Mouse (Mus musculus) hindbrain, embryonic 11.5 days (tissue): ENCODE results near the gene Lrguk. TPM values are rescaled to one million over a fixed set of nuclear protein-coding genes. Genes with fewer than 3 reads are reported as not detected.

Experiments
- ATAC-seq: fragments of 200-750 bp; cut with Nextera tagmentation; 2 replicates; pipeline ENCODE4 v1.8.0; 2017; ENCODE audit warnings: mild to moderate bottlenecking, moderate TSS enrichment, moderate library complexity; ENCODE audit not compliant: low FRiP score
- DNase-seq: peaks from one replicate; pipeline ENCODE4 v3.0.0-alpha.2; 2015; ENCODE audit warnings: low spot score
- H3K27ac ChIP-seq: fragments of 300-500 bp; sonication (generic); 2 replicates; pipeline ENCODE4 v1.5.1; 2014; ENCODE audit warnings: mild to moderate bottlenecking, low read depth, low read length
- H3K27me3 ChIP-seq: fragments of 300-500 bp; sonication (generic); 2 replicates; pipeline ENCODE4 v1.6.1; 2014; ENCODE audit warnings: mild to moderate bottlenecking, low read length, moderate library complexity, mixed read lengths; ENCODE audit not compliant: control insufficient read depth, insufficient read depth
- H3K36me3 ChIP-seq: fragments of 300-500 bp; sonication (generic); 2 replicates; pipeline ENCODE4 v1.6.1; 2014; ENCODE audit warnings: mild to moderate bottlenecking, low read length, moderate library complexity, mixed read lengths; ENCODE audit not compliant: control insufficient read depth, insufficient read depth
- H3K4me1 ChIP-seq: fragments of 300-500 bp; sonication (generic); replicated peaks from 2 replicates; pipeline ENCODE4 v1.6.1; 2014; ENCODE audit warnings: low read length, mixed read lengths; ENCODE audit not compliant: control insufficient read depth, insufficient read depth
- H3K4me2 ChIP-seq: fragments of 300-500 bp; sonication (generic); replicated peaks from 2 replicates; pipeline ENCODE4 v1.6.1; 2014; ENCODE audit warnings: mild to moderate bottlenecking, low read depth, low read length
- H3K4me3 ChIP-seq: fragments of 300-500 bp; sonication (generic); 2 replicates; pipeline ENCODE4 v1.5.1; 2014; ENCODE audit warnings: low read depth, low read length
- H3K9ac ChIP-seq: fragments of 300-500 bp; sonication (generic); 2 replicates; pipeline ENCODE4 v1.6.1; 2014; ENCODE audit warnings: low read depth, low read length
- H3K9me3 ChIP-seq: fragments of 300-500 bp; sonication (generic); 2 replicates; pipeline ENCODE4 v1.6.1; 2016; ENCODE audit warnings: low read length; ENCODE audit not compliant: control insufficient read depth
- WGBS: fragments of 180-500 bp; shearing (Covaris S2); extraction: QIAGEN DNeasy Blood & Tissue Kit; methylation state at CpG from one replicate; pipeline ENCODE4 v1.1.7; 2014; 5-methylcytosine and 5-hydroxymethylcytosine counted together
- polyA plus RNA-seq: library from polyadenylated mRNA; unstranded; fragments of >200 nt; fragmentation: Nextera tagmentation; extraction: Ambion mirVana; gene quantifications from 2 replicates; pipeline ENCODE4 v1.2.1, GENCODE M21; 2014

Gene Lrguk
- polyA plus RNA-seq, 1 experiment from 2014 or later: 1.9 TPM

GRCm38 (mm10) chr6:34156841-34157748, 127.8 kb downstream of the Lrguk start:
- DNase-seq: no peak
- ATAC-seq: no peak
- Histone ChIP-seq H3K4me1 (no peaks in the 10 kb centered on the region), H3K9ac (no peak overlapping the region), H3K4me2 (no peak overlapping the region), H3K27me3 (no peaks in the 10 kb centered on the region), H3K27ac (no peak overlapping the region), H3K36me3 (peaks cover 3% of the 10 kb centered on the region; the same call in 1 of the 2 replicates), H3K9me3 (no peaks in the 10 kb centered on the region), H3K4me3 (no peak overlapping the region)
- WGBS: 84% methylated on average over 14 of the region's 14 CpGs

DNA sequence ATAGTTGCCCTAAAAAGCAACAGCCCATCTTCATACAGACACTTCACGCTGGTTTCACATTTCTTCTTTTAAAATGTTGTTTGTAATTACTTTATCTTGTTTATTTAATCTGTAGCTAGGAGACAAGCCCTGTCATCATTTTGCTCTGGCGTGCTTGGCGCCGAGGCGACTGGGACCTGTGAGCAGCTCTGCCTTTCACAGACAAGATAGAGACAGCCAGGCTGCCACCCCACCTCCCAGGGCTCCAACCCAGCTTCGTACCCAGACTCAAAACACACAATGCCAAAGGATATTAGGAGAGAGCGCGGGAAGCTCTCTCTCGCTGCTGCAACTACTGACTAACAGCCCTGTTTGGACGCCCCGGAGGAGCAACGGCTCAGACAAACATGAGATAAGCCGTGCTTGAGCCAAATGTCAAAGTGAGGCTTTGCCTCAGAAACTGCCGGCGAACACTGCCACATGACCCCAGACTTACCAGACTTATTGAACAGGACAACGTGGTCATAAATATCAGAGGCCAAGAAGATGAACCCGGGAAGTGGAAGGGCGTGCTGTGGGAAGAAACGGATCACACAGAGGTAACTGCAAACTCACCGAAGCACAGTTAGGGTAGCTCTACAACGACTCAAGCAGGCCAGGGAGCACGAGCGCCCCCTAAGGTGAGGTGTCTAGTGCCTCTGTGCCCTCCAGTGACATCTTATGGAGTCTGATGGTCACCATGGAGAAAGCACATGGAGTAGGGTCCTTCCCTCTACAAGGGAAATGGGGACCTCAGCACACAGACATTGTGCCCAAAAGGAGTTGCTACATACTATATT, 131.0 kb downstream of the Lrguk start:
- H3K9me3 ChIP-seq: no peaks in the 10 kb centered on the region
- DNase-seq (no peak), ATAC-seq (no peak)
- H3K4me2 ChIP-seq: no peak overlapping the region
- H3K36me3 ChIP-seq: peaks cover 3% of the 10 kb centered on the region; the same call in 1 of the 2 replicates
- H3K9ac ChIP-seq: no peak overlapping the region
- WGBS: 90% methylated on average over 23 of the region's 23 CpGs
- H3K27ac ChIP-seq: no peak overlapping the region
- no peak overlapping the region for H3K4me3 ChIP-seq
- no peaks in the 10 kb centered on the region for H3K4me1 ChIP-seq
- H3K27me3 ChIP-seq: no peaks in the 10 kb centered on the region

DNA sequence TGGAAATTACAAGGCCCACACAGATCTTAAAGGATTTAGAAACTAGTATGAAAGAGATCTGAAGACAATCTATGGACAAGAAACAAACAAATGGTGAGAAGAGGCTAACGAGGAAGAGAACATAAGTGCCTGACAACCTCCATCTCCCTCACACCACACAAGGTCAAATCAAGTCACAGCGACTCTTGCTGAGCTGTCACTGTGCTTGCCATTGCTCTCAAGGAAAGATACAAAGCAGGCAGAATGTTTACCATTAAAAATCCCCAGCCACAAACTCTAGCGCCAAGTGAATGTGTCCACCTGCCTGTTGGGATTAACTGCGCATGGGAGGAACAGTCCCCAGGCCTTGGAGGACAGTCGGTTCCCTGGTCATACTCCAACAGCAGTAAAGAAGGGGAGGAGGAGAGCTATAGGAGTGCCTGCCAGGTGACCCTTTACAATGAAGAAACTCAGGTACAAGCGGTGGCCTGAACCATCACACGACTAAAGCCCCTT, 131.6 kb downstream of the Lrguk start:
- H3K27me3 ChIP-seq: no peaks in the 10 kb centered on the region
- H3K27ac ChIP-seq: no peak overlapping the region
- ATAC-seq (no peak), DNase-seq (no peak)
- 97% methylated on average over 7 of the region's 7 CpGs for WGBS
- H3K36me3 ChIP-seq: peaks cover 3% of the 10 kb centered on the region; the same call in 1 of the 2 replicates
- no peaks in the 10 kb centered on the region for H3K4me1 ChIP-seq
- no peak overlapping the region for H3K4me2 ChIP-seq
- H3K9ac ChIP-seq: no peak overlapping the region
- no peaks in the 10 kb centered on the region for H3K9me3 ChIP-seq
- H3K4me3 ChIP-seq: no peak overlapping the region

GRCm38 (mm10) chr6:34161511-34161910, 132.3 kb downstream of the Lrguk start:
- Histone ChIP-seq H3K4me3 (no peak overlapping the region), H3K4me1 (no peaks in the 10 kb centered on the region), H3K36me3 (peaks cover 3% of the 10 kb centered on the region; the same call in 1 of the 2 replicates), H3K9me3 (no peaks in the 10 kb centered on the region), H3K27me3 (no peaks in the 10 kb centered on the region), H3K9ac (no peak overlapping the region), H3K27ac (no peak overlapping the region), H3K4me2 (no peak overlapping the region)
- DNase-seq (no peak), ATAC-seq (no peak)
- WGBS: 94% methylated on average over 7 of the region's 7 CpGs

- DNase-seq: no peak
- H3K36me3 ChIP-seq: no peaks in the 10 kb centered on the region
- no peaks in the 10 kb centered on the region for H3K4me1 ChIP-seq
- no peak for ATAC-seq
- no peak overlapping the region for H3K9ac ChIP-seq
- no peak overlapping the region for H3K4me3 ChIP-seq
- H3K9me3 ChIP-seq: no peaks in the 10 kb centered on the region
- H3K27me3 ChIP-seq: no peaks in the 10 kb centered on the region
- WGBS: 73% methylated on average over 2 of the region's 2 CpGs
- H3K27ac ChIP-seq: no peak overlapping the region
- no peak overlapping the region for H3K4me2 ChIP-seq
Measured at GRCm38 (mm10) chr6:34162607-34163006, 133.4 kb downstream of the Lrguk start.

GRCm38 (mm10) chr6:34163014-34163413, 133.8 kb downstream of the Lrguk start:
- no peak overlapping the region for H3K4me2 ChIP-seq
- no peak overlapping the region for H3K4me3 ChIP-seq
- H3K27ac ChIP-seq: no peak overlapping the region
- no peak overlapping the region for H3K9ac ChIP-seq
- H3K4me1 ChIP-seq: no peaks in the 10 kb centered on the region
- no peaks in the 10 kb centered on the region for H3K36me3 ChIP-seq
- H3K9me3 ChIP-seq: no peaks in the 10 kb centered on the region
- DNase-seq: no peak
- H3K27me3 ChIP-seq: no peaks in the 10 kb centered on the region
- no peak for ATAC-seq
- 91% methylated on average over 9 of the region's 9 CpGs for WGBS

GRCm38 (mm10) chr6:34168834-34169233, 139.6 kb downstream of the Lrguk start:
- ATAC-seq (no peak), DNase-seq (no peak)
- Histone ChIP-seq H3K4me1 (no peaks in the 10 kb centered on the region), H3K27ac (no peak overlapping the region), H3K27me3 (no peaks in the 10 kb centered on the region), H3K4me2 (no peak overlapping the region), H3K9ac (no peak overlapping the region), H3K9me3 (no peaks in the 10 kb centered on the region), H3K4me3 (no peak overlapping the region), H3K36me3 (0 out of 2 replicates have a peak, but pooled peaks cover 6% of the 10 kb centered on the region)
- WGBS: 92% methylated on average over 3 of the region's 3 CpGs

- no peak overlapping the region for H3K27ac ChIP-seq
- no peak overlapping the region for H3K4me2 ChIP-seq
- no peak overlapping the region for H3K4me3 ChIP-seq
- 90% methylated on average over 7 of the region's 7 CpGs for WGBS
- H3K27me3 ChIP-seq: no peaks in the 10 kb centered on the region
- 0 out of 2 replicates have a peak, but pooled peaks cover 6% of the 10 kb centered on the region for H3K36me3 ChIP-seq
- H3K4me1 ChIP-seq: no peaks in the 10 kb centered on the region
- DNase-seq (no peak), ATAC-seq (no peak)
- no peak overlapping the region for H3K9ac ChIP-seq
- H3K9me3 ChIP-seq: no peaks in the 10 kb centered on the region
Measured at GRCm38 (mm10) chr6:34170844-34171494, 141.7 kb downstream of the Lrguk start.
